Mouse (Mus musculus): ENCODE results near the gene 4921539E11Rik. TPM values are rescaled to one million over a fixed set of nuclear protein-coding genes. Genes with fewer than 3 reads are reported as not detected.

4921539E11Rik gene
- total RNA-seq, 2 experiments from 2014 or later: not detected

Other genes starting within 250 kb of the 4921539E11Rik start
- gene Mier1, start 176.5 kb downstream of the 4921539E11Rik start, total RNA-seq (2021): 10 to 100 TPM; 39.1 to 42.7 TPM
- gene Wdr78, start 176.3 kb downstream of the 4921539E11Rik start, total RNA-seq (2021): 10 to 100 TPM; 13.0 to 16.5 TPM
- 10 to 100 TPM; 12.1 to 13.5 TPM for gene Slc35d1, start 75.7 kb downstream of the 4921539E11Rik start, total RNA-seq (2021)
- 1 to 10 TPM; 8.4 to 9.1 TPM for gene Oma1, start 22.9 kb upstream of the 4921539E11Rik start, total RNA-seq (2021)